Mouse (Mus musculus) lung, postnatal 14 days (tissue): Measurements from ENCODE around the gene Cers6.

Experiments
- DNase-seq: peaks from one replicate; pipeline ENCODE4 v3.0.0; 2021

Gene Cers6

GRCm38 (mm10) chr2:69082499-69083197, 221.4 kb downstream of the Cers6 start:
- no peak for DNase-seq

- DNase-seq: no peak
These were observed 221.9 kb downstream of the Cers6 start for GRCm38 (mm10) chr2:69083198-69083509.

- no peak for DNase-seq
These were observed 223.2 kb downstream of the Cers6 start for GRCm38 (mm10) chr2:69084416-69084815.

GRCm38 (mm10) chr2:69086505-69087260, 225.4 kb downstream of the Cers6 start:
- DNase-seq: no peak

- DNase-seq: no peak
These were observed 234.6 kb downstream of the Cers6 start for GRCm38 (mm10) chr2:69095836-69096235.

- DNase-seq: no peak
These were observed 235.6 kb downstream of the Cers6 start for GRCm38 (mm10) chr2:69096821-69097220.

- DNase-seq: no peak
These were observed 236.3 kb downstream of the Cers6 start for GRCm38 (mm10) chr2:69097526-69097925.

- no peak for DNase-seq
These were observed 237.5 kb downstream of the Cers6 start for GRCm38 (mm10) chr2:69098701-69099100.

GRCm38 (mm10) chr2:69099147-69099546, 237.9 kb downstream of the Cers6 start:
- no peak for DNase-seq

- peak; percentile 55 for DNase-seq
These were observed 239.5 kb downstream of the Cers6 start for GRCm38 (mm10) chr2:69100706-69101105.

GRCm38 (mm10) chr2:69103526-69103925, 242.3 kb downstream of the Cers6 start:
- DNase-seq: no peak

- DNase-seq: no peak
These were observed 243.4 kb downstream of the Cers6 start for GRCm38 (mm10) chr2:69104511-69105145.

GRCm38 (mm10) chr2:69109246-69109645, 248.0 kb downstream of the Cers6 start:
- DNase-seq: no peak

GRCm38 (mm10) chr2:69109710-69110109, 248.5 kb downstream of the Cers6 start:
- no peak for DNase-seq

GRCm38 (mm10) chr2:69112609-69113008, 251.4 kb downstream of the Cers6 start:
- DNase-seq: peak; percentile 19

- DNase-seq: peak; percentile 47
These were observed 252.7 kb downstream of the Cers6 start for GRCm38 (mm10) chr2:69113829-69114547.

- DNase-seq: no peak
These were observed 254.7 kb downstream of the Cers6 start for GRCm38 (mm10) chr2:69115921-69116320.

- DNase-seq: no peak
These were observed 255.5 kb downstream of the Cers6 start for GRCm38 (mm10) chr2:69116767-69117166.

GRCm38 (mm10) chr2:69118994-69119393, 257.8 kb downstream of the Cers6 start:
- no peak for DNase-seq

- no peak for DNase-seq
These were observed 258.5 kb downstream of the Cers6 start for GRCm38 (mm10) chr2:69119718-69120117.

- no peak for DNase-seq
These were observed 260.4 kb downstream of the Cers6 start for GRCm38 (mm10) chr2:69121681-69122080.

GRCm38 (mm10) chr2:69125425-69125824, 264.2 kb downstream of the Cers6 start:
- DNase-seq: no peak

GRCm38 (mm10) chr2:69128321-69128720, 267.1 kb downstream of the Cers6 start:
- no peak for DNase-seq
